Mouse (Mus musculus) cortical plate, adult 2 months (tissue): ENCODE measurements around the gene Atg101. TPM values are rescaled to one million over a fixed set of nuclear protein-coding genes. Genes with fewer than 3 reads are reported as not detected.

Experiments used
- H3K27ac ChIP-seq: fragments of 200-500 bp; 2 replicates; pipeline ENCODE4 v1.5.1; 2012; ENCODE audit warnings: low read length, control low read depth, inconsistent platforms; ENCODE audit not compliant: insufficient read depth
- H3K4me1 ChIP-seq: fragments of 200-500 bp; 2 replicates; pipeline ENCODE4 v1.6.1; 2011; ENCODE audit warnings: low read length; ENCODE audit not compliant: control insufficient read depth, insufficient read depth
- H3K4me3 ChIP-seq: fragments of 200-500 bp; 2 replicates; pipeline ENCODE4 v1.5.1; 2011; ENCODE audit warnings: mild to moderate bottlenecking, low read length, control low read depth; ENCODE audit not compliant: insufficient read depth
- CTCF ChIP-seq: fragments of 200-500 bp; IDR thresholded peaks from 2 replicates; pipeline ENCODE4 v1.5.1; 2011; ENCODE audit warnings: mild to moderate bottlenecking, control low read depth, low read length; ENCODE audit not compliant: insufficient read depth; ENCODE audit errors: extremely low read depth
- POLR2A ChIP-seq: fragments of 200-500 bp; IDR thresholded peaks from 2 replicates; pipeline ENCODE4 v1.6.1; 2011; ENCODE audit warnings: mild to moderate bottlenecking, low read length, control low read depth; ENCODE audit not compliant: insufficient read depth; ENCODE audit errors: extremely low read depth
- polyA plus RNA-seq: library from polyadenylated mRNA; depleted of rRNA; stranded (reverse); fragments of >200 nt; gene quantifications from 2 replicates; pipeline ENCODE4 v1.2.3, GENCODE M21; 2012

Gene Atg101
- polyA plus RNA-seq, 1 experiment = 55.3 TPM

GRCm38 (mm10) chr15:101325991-101326534, 42.0 kb downstream of the Atg101 start:
- no peak for TF ChIP-seq CTCF
- TF ChIP-seq POLR2A = no peak
- Histone ChIP-seq H3K4me3 (no peak overlapping the region), H3K27ac (no peak overlapping the region), H3K4me1 (no peaks in the 10 kb centered on the region)

GRCm38 (mm10) chr15:101327282-101327681, 43.2 kb downstream of the Atg101 start:
- H3K4me3 ChIP-seq = no peak overlapping the region
- TF ChIP-seq CTCF = peak; percentile 98
- no peak for TF ChIP-seq POLR2A
- H3K27ac ChIP-seq = no peak overlapping the region
- no peaks in the 10 kb centered on the region for H3K4me1 ChIP-seq

- Histone ChIP-seq H3K4me1 (no peaks in the 10 kb centered on the region), H3K27ac (no peak overlapping the region), H3K4me3 (no peak overlapping the region)
- no peak for TF ChIP-seq POLR2A
- no peak for TF ChIP-seq CTCF
Measured at GRCm38 (mm10) chr15:101328876-101329563, 44.9 kb downstream of the Atg101 start.

GRCm38 (mm10) chr15:101329564-101329892, 45.5 kb downstream of the Atg101 start:
- Histone ChIP-seq H3K4me3 (no peak overlapping the region), H3K27ac (no peak overlapping the region), H3K4me1 (no peaks in the 10 kb centered on the region)
- no peak for TF ChIP-seq CTCF
- no peak for TF ChIP-seq POLR2A

- TF ChIP-seq CTCF = no peak
- TF ChIP-seq POLR2A = no peak
- Histone ChIP-seq H3K4me1 (no peaks in the 10 kb centered on the region), H3K27ac (no peak overlapping the region), H3K4me3 (no peak overlapping the region)
Measured at GRCm38 (mm10) chr15:101331090-101331489, 47.0 kb downstream of the Atg101 start.

- TF ChIP-seq CTCF (no peak), POLR2A (no peak)
Measured at GRCm38 (mm10) chr15:101332370-101332769, 48.3 kb downstream of the Atg101 start.

GRCm38 (mm10) chr15:101333165-101333564, 49.1 kb downstream of the Atg101 start:
- Histone ChIP-seq H3K4me1 (no peaks in the 10 kb centered on the region), H3K27ac (no peak overlapping the region)

More at GRCm38 (mm10) chr15:101332370-101332769, 48.3 kb downstream of the Atg101 start:
- no peak overlapping the region for H3K4me3 ChIP-seq
- H3K27ac ChIP-seq = no peak overlapping the region
- H3K4me1 ChIP-seq = no peaks in the 10 kb centered on the region

GRCm38 (mm10) chr15:101333648-101334047, 49.6 kb downstream of the Atg101 start:
- H3K4me1 ChIP-seq = no peaks in the 10 kb centered on the region
- H3K27ac ChIP-seq = no peak overlapping the region
- H3K4me3 ChIP-seq = no peak overlapping the region
- TF ChIP-seq CTCF (no peak), POLR2A (no peak)

More at GRCm38 (mm10) chr15:101333165-101333564, 49.1 kb downstream of the Atg101 start:
- no peak overlapping the region for H3K4me3 ChIP-seq
- TF ChIP-seq CTCF = no peak
- TF ChIP-seq POLR2A = no peak

- Histone ChIP-seq H3K27ac (no peak overlapping the region), H3K4me3 (no peak overlapping the region), H3K4me1 (peaks cover 2% of the 10 kb centered on the region; the same call in 1 of the 2 replicates)
- TF ChIP-seq CTCF = no peak
- TF ChIP-seq POLR2A = no peak
Measured at GRCm38 (mm10) chr15:101336474-101337174, 52.6 kb downstream of the Atg101 start.
